Mouse (Mus musculus) forebrain, embryonic 16.5 days (tissue): ENCODE results near the gene Tmem139. TPM values are rescaled to one million over a fixed set of nuclear protein-coding genes. Genes with fewer than 3 reads are reported as not detected.

Source experiments
- ATAC-seq: fragments of 200-750 bp; cut with Nextera tagmentation; 2 replicates; pipeline ENCODE4 v1.8.0; 2017; ENCODE audit warnings: mild to moderate bottlenecking, moderate library complexity
- H3K27ac ChIP-seq: fragments of 300-500 bp; sonication (generic); 2 replicates; pipeline ENCODE4 v1.5.1; 2014; ENCODE audit warnings: low read length, control low read depth
- H3K27me3 ChIP-seq: fragments of 300-500 bp; sonication (generic); replicated peaks from 2 replicates; pipeline ENCODE4 v1.6.1; 2014; ENCODE audit warnings: low read length; ENCODE audit not compliant: control insufficient read depth, insufficient read depth
- H3K36me3 ChIP-seq: fragments of 300-500 bp; sonication (generic); 2 replicates; pipeline ENCODE4 v1.6.1; 2014; ENCODE audit not compliant: control insufficient read depth, insufficient read depth
- H3K4me1 ChIP-seq: fragments of 300-500 bp; sonication (generic); replicated peaks from 2 replicates; pipeline ENCODE4 v1.6.1; 2014; ENCODE audit warnings: low read length; ENCODE audit not compliant: control insufficient read depth, insufficient read depth
- H3K4me2 ChIP-seq: fragments of 300-500 bp; sonication (generic); 2 replicates; pipeline ENCODE4 v1.6.1; 2014; ENCODE audit warnings: mild to moderate bottlenecking, low read length, control low read depth
- H3K4me3 ChIP-seq: fragments of 300-500 bp; sonication (generic); replicated peaks from 2 replicates; pipeline ENCODE4 v1.5.1; 2014; ENCODE audit warnings: mild to moderate bottlenecking, low read length, control low read depth
- H3K9ac ChIP-seq: fragments of 300-500 bp; sonication (generic); replicated peaks from 2 replicates; pipeline ENCODE4 v1.6.1; 2014; ENCODE audit warnings: low read depth, low read length, control low read depth
- H3K9me3 ChIP-seq: fragments of 300-500 bp; sonication (generic); 2 replicates; pipeline ENCODE4 v1.6.1; 2016; ENCODE audit warnings: low read length; ENCODE audit not compliant: control insufficient read depth
- WGBS: fragments of 180-500 bp; shearing (Covaris S2); extraction: QIAGEN DNeasy Blood & Tissue Kit; methylation state at CpG from one replicate; pipeline ENCODE4 v1.1.7; 2014; 5-methylcytosine and 5-hydroxymethylcytosine counted together
- polyA plus RNA-seq: library from polyadenylated mRNA; unstranded; fragments of >200 nt; fragmentation: Nextera tagmentation; extraction: Ambion mirVana; gene quantifications from 2 replicates; pipeline ENCODE4 v1.2.1, GENCODE M21; 2015

Gene Tmem139
- polyA plus RNA-seq, 1 experiment from 2014 or later: 0.24 TPM

DNA sequence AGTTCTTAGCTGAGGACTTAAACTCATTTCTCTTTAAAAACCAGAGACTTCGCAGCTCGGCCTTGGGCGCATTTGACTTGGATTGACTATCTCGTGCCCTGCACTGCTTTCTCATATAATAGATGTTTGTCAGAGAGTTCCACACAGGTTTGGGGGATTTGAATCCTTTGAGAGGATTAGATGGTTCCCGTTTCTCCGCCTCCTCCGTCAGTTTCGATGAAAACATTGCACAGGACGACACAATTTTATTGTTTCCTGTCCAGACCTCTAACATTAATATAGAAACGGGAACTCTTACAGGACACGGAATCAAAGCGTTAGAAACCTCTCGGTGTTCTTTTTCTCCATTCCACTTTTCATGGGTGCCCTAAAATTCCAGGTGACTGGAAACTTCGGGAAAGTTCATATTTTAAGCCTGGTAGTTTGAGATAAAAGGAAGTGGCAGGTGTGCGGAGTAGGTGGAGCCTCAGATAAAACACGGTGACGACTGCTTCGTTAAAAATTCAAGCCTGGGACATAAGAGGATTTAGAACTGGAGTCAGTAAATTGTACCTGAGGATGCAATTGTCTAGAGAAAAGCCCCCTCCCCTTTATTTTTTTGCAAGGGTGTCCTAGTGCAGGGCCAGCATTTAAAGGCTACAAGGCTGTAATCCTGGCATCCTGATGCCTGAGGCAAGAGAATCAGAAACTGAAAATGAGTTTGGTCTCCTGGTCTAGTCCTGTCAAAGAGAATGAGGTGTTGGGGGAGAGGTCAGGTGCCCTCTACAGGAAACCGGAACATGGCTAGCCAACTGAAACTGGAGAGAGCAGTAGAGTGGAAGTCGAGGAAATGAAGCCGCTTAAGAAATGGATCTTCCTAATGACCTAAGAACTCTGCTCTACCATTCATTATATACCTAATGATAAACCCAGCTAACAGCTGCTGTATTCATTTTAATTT lies 3.9 kb downstream of the Tmem139 start:
- no peak for ATAC-seq
- Histone ChIP-seq H3K4me3 (peak overlapping the region; percentile 71), H3K4me2 (peak overlapping the region; percentile 96), H3K27ac (peak overlapping the region; percentile 88), H3K9me3 (no peaks in the 10 kb centered on the region), H3K4me1 (peaks cover 11% of the 10 kb centered on the region), H3K27me3 (no peaks in the 10 kb centered on the region), H3K9ac (peak overlapping the region; percentile 79), H3K36me3 (peaks cover 16% of the 10 kb centered on the region)
- WGBS: under 1% methylated on average over 21 of the region's 21 CpGs

DNA sequence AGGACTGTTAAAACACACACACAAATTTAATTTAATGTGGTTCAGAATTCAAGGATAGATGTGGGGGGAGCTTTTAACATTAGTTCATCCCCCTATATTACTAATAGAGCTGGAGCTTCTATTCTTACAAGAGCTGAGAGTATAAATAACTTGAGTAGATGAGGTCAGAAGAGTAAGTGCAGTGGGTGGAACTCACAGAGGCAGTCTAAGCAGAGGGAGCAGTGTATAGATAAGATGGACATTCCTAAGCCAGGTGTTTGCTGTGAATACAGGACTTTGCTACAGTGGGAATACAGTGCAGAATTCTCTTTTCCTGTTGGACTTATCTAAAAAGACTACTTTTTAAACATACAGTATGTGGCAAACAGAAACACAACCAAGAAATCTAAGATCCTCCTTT lies 9.0 kb downstream of the Tmem139 start:
- Histone ChIP-seq H3K4me1 (peaks cover 7% of the 10 kb centered on the region), H3K9ac (no peak overlapping the region), H3K4me2 (no peak overlapping the region), H3K27me3 (no peaks in the 10 kb centered on the region), H3K9me3 (no peaks in the 10 kb centered on the region), H3K36me3 (peaks cover 48% of the 10 kb centered on the region), H3K4me3 (no peak overlapping the region), H3K27ac (no peak overlapping the region)
- ATAC-seq: no peak

DNA sequence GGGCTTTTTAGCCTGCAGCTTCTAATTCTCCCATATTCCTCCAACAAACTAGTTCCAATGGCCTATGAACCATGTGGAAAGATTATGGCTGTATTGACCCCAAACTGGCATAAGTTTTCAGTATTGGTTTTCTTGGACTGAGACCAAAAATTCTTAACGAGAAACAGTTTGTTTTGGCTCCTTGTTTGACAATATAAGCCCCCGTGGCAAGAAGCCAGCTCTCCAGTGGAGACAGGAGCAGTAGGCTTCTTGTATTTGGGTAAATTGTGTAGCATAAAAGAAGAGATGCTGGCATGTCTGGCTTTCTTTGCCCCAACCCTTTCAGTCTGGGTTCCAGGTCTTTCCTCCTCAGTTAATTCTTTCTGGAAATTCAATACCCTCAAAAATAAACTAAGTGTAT lies 14.4 kb downstream of the Tmem139 start:
- no peak for ATAC-seq
- no peaks in the 10 kb centered on the region for H3K9me3 ChIP-seq
- no peak overlapping the region for H3K9ac ChIP-seq
- no peak overlapping the region for H3K4me3 ChIP-seq
- peaks cover 66% of the 10 kb centered on the region for H3K36me3 ChIP-seq
- H3K4me2 ChIP-seq: no peak overlapping the region
- no peaks in the 10 kb centered on the region for H3K4me1 ChIP-seq
- 27% methylated on average over 2 of the region's 2 CpGs for WGBS
- H3K27ac ChIP-seq: no peak overlapping the region
- no peaks in the 10 kb centered on the region for H3K27me3 ChIP-seq

DNA sequence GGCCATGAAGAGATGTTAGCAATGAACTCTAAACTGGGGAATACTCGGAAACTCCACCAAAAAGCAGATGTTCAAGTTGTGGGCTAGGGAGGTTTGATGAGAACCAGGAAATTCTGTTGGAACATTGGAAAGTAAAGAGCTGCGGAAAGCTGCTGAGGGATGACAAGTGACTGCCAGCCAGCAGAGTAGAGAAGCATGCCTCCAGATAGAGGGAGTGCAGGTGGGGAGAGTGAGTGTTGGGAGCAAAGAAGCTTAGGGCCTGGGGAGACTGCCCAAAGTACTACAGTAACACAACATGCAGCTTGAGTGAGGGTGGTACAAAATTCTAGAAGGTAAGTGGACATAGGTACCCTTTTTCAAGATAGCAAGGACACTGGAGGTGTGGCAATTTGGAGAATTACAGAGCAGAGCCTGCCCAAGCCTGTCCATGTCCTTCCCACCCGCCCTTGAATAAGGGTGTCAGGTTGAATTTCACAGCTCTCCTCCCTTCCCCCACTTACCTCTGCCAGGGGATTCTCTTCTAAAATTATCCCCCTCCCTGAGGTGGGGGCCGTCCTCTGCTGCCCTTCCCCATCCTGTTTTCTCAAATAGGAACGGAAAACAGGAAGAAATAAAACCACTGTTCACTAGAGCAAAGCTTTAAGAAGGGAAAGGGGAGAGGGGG lies 21.2 kb downstream of the Tmem139 start:
- Histone ChIP-seq H3K4me3 (no peak overlapping the region), H3K4me1 (no peaks in the 10 kb centered on the region), H3K36me3 (peaks cover 34% of the 10 kb centered on the region), H3K9ac (no peak overlapping the region), H3K27me3 (no peaks in the 10 kb centered on the region), H3K4me2 (no peak overlapping the region), H3K27ac (no peak overlapping the region), H3K9me3 (no peaks in the 10 kb centered on the region)
- 92% methylated on average over 5 of the region's 5 CpGs for WGBS
- no peak for ATAC-seq

DNA sequence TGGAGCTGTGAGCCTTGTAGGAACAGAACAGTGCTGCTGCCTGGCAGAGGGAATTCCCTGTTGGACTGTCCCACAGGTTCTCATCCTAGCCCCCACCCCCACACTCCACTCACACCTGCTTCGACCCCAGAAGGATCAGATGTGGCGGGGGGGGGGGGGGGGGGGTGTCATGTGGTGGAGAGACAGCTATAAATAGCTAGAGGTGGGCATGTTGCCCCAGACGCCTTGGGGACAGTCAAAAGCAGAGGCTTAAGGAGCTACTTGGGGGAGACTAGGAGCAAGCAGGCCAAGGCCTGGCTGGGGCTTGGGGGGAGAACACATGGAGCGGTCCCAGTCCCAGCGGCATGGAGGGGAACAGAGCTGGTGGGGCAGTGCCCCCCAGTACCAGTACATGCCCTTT lies 24.7 kb downstream of the Tmem139 start, which contains the start of gene Clcn1:
Gene Clcn1 (plus strand): TSS at position 238 of the 400 bp plus-strand sequence.
- ATAC-seq: no peak
- Histone ChIP-seq H3K4me3 (no peak within 1 kb of the TSS), H3K27ac (no peak within 1 kb of the TSS), H3K4me1 (no peaks in the 10 kb centered on the region), H3K27me3 (no peaks in the 10 kb centered on the region), H3K36me3 (peaks cover 16% of the 10 kb centered on the region), H3K9me3 (no peaks in the 10 kb centered on the region), H3K4me2 (no peak within 1 kb of the TSS), H3K9ac (no peak within 1 kb of the TSS)
- 71% methylated on average over 4 of the region's 5 CpGs for WGBS

DNA sequence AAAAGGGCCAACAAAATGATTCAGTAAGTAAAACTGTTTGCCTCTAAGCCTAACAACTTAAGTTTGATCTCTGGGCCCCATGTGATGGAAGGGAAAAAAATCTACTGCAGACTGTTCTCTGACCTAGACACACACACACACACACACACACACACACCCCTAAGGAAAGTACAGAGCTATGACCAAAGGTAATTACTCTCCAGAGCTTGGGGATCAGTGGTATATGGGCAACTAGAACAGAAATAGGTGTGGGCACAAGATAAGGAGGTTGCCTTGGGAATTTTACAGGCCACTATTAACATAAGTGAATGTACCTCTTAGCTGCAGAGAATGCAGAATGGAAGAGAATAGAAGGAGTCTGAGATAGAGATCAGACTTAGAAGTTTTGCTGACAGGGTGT lies 25.8 kb downstream of the Tmem139 start:
- Histone ChIP-seq H3K4me2 (no peak overlapping the region), H3K27me3 (no peaks in the 10 kb centered on the region), H3K4me1 (no peaks in the 10 kb centered on the region), H3K27ac (no peak overlapping the region), H3K9me3 (no peaks in the 10 kb centered on the region), H3K9ac (no peak overlapping the region), H3K4me3 (no peak overlapping the region), H3K36me3 (peaks cover 13% of the 10 kb centered on the region)
- no peak for ATAC-seq

DNA sequence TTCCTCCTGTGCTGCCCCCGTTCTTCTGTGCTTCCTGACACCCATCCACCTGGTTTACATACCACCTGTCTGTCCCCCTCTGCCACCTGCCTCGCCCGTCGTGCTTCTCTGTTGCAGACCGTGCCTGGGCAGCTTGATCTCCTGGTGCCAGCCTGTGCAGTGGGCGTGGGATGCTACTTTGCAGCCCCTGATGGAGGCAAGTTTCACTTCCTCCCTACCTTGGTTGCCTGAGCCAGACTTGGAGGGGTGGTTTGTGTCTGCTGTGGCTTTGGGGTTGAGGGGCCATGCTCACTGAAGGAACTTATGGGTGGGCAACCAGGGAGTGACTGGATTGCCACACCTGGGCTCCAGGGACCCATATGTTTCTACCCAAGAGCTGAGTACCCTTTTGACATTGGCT lies 31.6 kb downstream of the Tmem139 start:
- no peaks in the 10 kb centered on the region for H3K27me3 ChIP-seq
- H3K4me2 ChIP-seq: no peak overlapping the region
- ATAC-seq: no peak
- no peak overlapping the region for H3K27ac ChIP-seq
- no peak overlapping the region for H3K9ac ChIP-seq
- H3K4me3 ChIP-seq: no peak overlapping the region
- no peaks in the 10 kb centered on the region for H3K9me3 ChIP-seq
- H3K4me1 ChIP-seq: no peaks in the 10 kb centered on the region
- WGBS: 95% methylated on average over 6 of the region's 6 CpGs
- H3K36me3 ChIP-seq: peaks cover 15% of the 10 kb centered on the region

DNA sequence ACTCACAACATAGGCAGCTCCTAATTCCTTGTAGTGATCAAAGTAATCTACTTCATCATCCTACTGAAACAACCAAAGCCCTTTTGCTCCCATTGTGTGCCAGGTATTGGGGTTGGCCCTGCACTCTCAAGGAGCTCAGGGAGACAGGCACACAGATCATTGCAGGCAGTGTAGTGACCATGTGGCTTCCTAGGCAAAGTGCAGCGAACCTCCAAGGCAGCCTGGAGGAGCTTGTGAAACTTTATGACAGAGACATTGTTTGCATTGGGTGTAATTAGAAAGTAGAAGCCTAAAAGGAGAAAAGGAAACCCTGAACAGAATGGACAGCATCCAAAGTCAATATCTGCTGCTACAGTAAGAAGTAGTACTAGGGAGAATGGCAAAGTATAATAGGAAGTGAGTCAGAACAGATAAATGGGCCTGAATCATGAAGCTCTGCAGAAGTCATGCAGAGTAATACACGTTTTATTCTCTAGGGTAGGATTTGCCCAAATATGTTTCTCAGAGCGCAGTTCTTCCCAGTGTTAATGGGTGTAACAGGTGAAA lies 33.9 kb downstream of the Tmem139 start:
- Histone ChIP-seq H3K9ac (no peak overlapping the region), H3K9me3 (no peaks in the 10 kb centered on the region), H3K27me3 (no peaks in the 10 kb centered on the region), H3K4me1 (no peaks in the 10 kb centered on the region), H3K36me3 (peaks cover 16% of the 10 kb centered on the region), H3K4me3 (no peak overlapping the region), H3K27ac (no peak overlapping the region), H3K4me2 (no peak overlapping the region)
- no peak for ATAC-seq
- WGBS: 87% methylated on average over 3 of the region's 3 CpGs

DNA sequence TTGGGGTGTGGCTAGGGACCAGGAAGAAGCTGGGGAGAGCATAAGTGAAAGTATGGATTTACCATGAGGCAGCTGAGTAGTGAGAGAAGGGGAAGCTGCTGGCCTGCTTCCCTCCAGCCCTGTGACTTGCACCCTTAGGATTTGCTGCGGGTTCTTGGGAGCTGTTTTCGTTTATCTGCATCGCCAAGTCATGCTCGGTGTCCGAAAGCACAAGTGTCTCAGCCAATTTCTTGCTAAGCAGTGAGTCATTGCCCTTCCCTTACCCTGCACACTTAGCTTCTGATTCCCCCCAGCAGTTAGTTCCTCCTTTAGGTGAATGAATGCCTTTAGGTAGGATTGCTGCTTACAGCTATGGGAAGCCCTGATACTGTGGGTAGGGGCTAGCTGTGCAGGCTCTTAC lies 37.6 kb downstream of the Tmem139 start:
- H3K9me3 ChIP-seq: no peaks in the 10 kb centered on the region
- no peak overlapping the region for H3K4me3 ChIP-seq
- H3K4me1 ChIP-seq: no peaks in the 10 kb centered on the region
- WGBS: 95% methylated on average over 5 of the region's 5 CpGs
- H3K27ac ChIP-seq: no peak overlapping the region
- peaks cover 10% of the 10 kb centered on the region; the same call in 1 of the 2 replicates for H3K36me3 ChIP-seq
- no peak overlapping the region for H3K9ac ChIP-seq
- H3K4me2 ChIP-seq: no peak overlapping the region
- no peaks in the 10 kb centered on the region for H3K27me3 ChIP-seq
- no peak for ATAC-seq
